Mouse (Mus musculus) embryonic facial prominence, embryonic 11.5 days (tissue): ENCODE data around the gene Pfkm. TPM values are rescaled to one million over a fixed set of nuclear protein-coding genes. Genes with fewer than 3 reads are reported as not detected.

Experiments used
- ATAC-seq: fragments of 200-750 bp; cut with Nextera tagmentation; replicated peaks from 2 replicates; pipeline ENCODE4 v1.8.0; 2017; ENCODE audit warnings: low read depth; ENCODE audit not compliant: insufficient number of reproducible peaks, low FRiP score, low TSS enrichment
- DNase-seq: peaks from one replicate; pipeline ENCODE4 v3.0.0-alpha.2; 2015; ENCODE audit warnings: low spot score
- H3K27ac ChIP-seq: fragments of 300-500 bp; sonication (generic); replicated peaks from 2 replicates; pipeline ENCODE4 v1.5.1; 2014; ENCODE audit warnings: mild to moderate bottlenecking, low read depth, low read length, control low read depth
- H3K27me3 ChIP-seq: fragments of 300-500 bp; sonication (generic); 2 replicates; pipeline ENCODE4 v1.6.1; 2014; ENCODE audit warnings: mild to moderate bottlenecking, low read length, moderate library complexity, mixed read lengths; ENCODE audit not compliant: control insufficient read depth, insufficient read depth
- H3K36me3 ChIP-seq: fragments of 300-500 bp; sonication (generic); replicated peaks from 2 replicates; pipeline ENCODE4 v1.6.1; 2014; ENCODE audit warnings: low read depth, mild to moderate bottlenecking, low read length, moderate library complexity, mixed read lengths; ENCODE audit not compliant: control insufficient read depth, insufficient read depth
- H3K4me1 ChIP-seq: fragments of 300-500 bp; sonication (generic); 2 replicates; pipeline ENCODE4 v1.6.1; 2014; ENCODE audit warnings: low read length, mixed read lengths; ENCODE audit not compliant: control insufficient read depth, insufficient read depth
- H3K4me2 ChIP-seq: fragments of 300-500 bp; sonication (generic); 2 replicates; pipeline ENCODE4 v1.6.1; 2014; ENCODE audit warnings: low read depth, mild to moderate bottlenecking, control low read depth, low read length, moderate library complexity
- H3K4me3 ChIP-seq: fragments of 300-500 bp; sonication (generic); 2 replicates; pipeline ENCODE4 v1.5.1; 2014; ENCODE audit warnings: low read depth, low read length, control low read depth
- H3K9ac ChIP-seq: fragments of 300-500 bp; sonication (generic); replicated peaks from 2 replicates; pipeline ENCODE4 v1.6.1; 2014; ENCODE audit warnings: mild to moderate bottlenecking, control low read depth, low read length
- H3K9me3 ChIP-seq: fragments of 300-500 bp; sonication (generic); replicated peaks from 2 replicates; pipeline ENCODE4 v1.6.1; 2016; ENCODE audit warnings: mild to moderate bottlenecking, low read length, inconsistent platforms, mixed read lengths; ENCODE audit not compliant: control insufficient read depth
- WGBS: fragments of 180-500 bp; shearing (Covaris S2); extraction: QIAGEN DNeasy Blood & Tissue Kit; methylation state at CpG from one replicate; pipeline ENCODE4 v1.1.7; 2014; 5-methylcytosine and 5-hydroxymethylcytosine counted together
- polyA plus RNA-seq: library from polyadenylated mRNA; unstranded; fragments of >200 nt; fragmentation: Nextera tagmentation; extraction: Ambion mirVana; gene quantifications from 2 replicates; pipeline ENCODE4 v1.2.1, GENCODE M21; 2014

Gene Pfkm
- polyA plus RNA-seq, 1 experiment from 2014 or later, result 37.4 TPM

- H3K4me3 ChIP-seq, result no peak overlapping the region
- H3K27me3 ChIP-seq, result no peaks in the 10 kb centered on the region
- 79% methylated on average over 5 of the region's 5 CpGs for WGBS
- H3K27ac ChIP-seq, result no peak overlapping the region
- H3K9ac ChIP-seq, result no peak overlapping the region
- no peaks in the 10 kb centered on the region; the same call in 1 of the 2 replicates for H3K36me3 ChIP-seq
- ATAC-seq (no peak), DNase-seq (no peak)
- no peaks in the 10 kb centered on the region for H3K4me1 ChIP-seq
- no peak overlapping the region for H3K4me2 ChIP-seq
- no peaks in the 10 kb centered on the region for H3K9me3 ChIP-seq
These were observed 23.9 kb downstream of the Pfkm start for GRCm38 (mm10) chr15:98116287-98116686.

DNA sequence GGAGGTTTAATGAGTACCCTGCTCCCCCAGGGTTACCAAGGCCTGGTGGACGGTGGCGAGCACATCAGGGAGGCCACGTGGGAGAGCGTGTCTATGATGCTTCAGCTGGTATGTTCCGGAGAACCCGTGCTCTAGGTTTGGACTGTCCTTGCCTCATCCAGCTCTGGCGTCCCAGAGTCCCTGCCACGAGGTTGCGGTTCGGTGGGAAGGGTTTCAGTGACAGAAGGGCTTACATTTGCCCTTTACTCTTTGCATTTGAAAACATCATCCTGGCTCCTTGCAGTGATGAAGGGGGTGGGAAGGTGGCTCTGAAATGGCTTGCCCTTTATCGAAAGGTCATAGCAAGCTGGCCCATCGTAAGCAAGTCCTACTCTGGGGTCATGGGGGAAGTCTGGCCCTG lies 27.0 kb downstream of the Pfkm start:
- no peak for ATAC-seq
- Histone ChIP-seq H3K4me2 (no peak overlapping the region), H3K4me3 (no peak overlapping the region), H3K9me3 (no peaks in the 10 kb centered on the region), H3K27me3 (no peaks in the 10 kb centered on the region), H3K36me3 (peaks cover 3% of the 10 kb centered on the region), H3K9ac (no peak overlapping the region), H3K27ac (no peak overlapping the region), H3K4me1 (no peaks in the 10 kb centered on the region)
- WGBS, result 83% methylated on average over 12 of the region's 12 CpGs
- no peak for DNase-seq

- H3K36me3 ChIP-seq, result peaks cover 3% of the 10 kb centered on the region
- H3K9ac ChIP-seq, result no peak overlapping the region
- no peak for ATAC-seq
These were observed 28.4 kb downstream of the Pfkm start for GRCm38 (mm10) chr15:98120831-98121230.

GRCm38 (mm10) chr15:98131001-98131400 lies 38.6 kb downstream of the Pfkm start:
- H3K27me3 ChIP-seq, result no peaks in the 10 kb centered on the region
- H3K27ac ChIP-seq, result no peak overlapping the region
- no peaks in the 10 kb centered on the region for H3K9me3 ChIP-seq
- DNase-seq (no peak), ATAC-seq (no peak)
- no peaks in the 10 kb centered on the region for H3K4me1 ChIP-seq
- H3K9ac ChIP-seq, result no peak overlapping the region
- H3K4me2 ChIP-seq, result no peak overlapping the region
- WGBS, result 92% methylated on average over 4 of the region's 4 CpGs
- no peak overlapping the region for H3K4me3 ChIP-seq
- peaks cover 9% of the 10 kb centered on the region for H3K36me3 ChIP-seq

More at GRCm38 (mm10) chr15:98120831-98121230, 28.4 kb downstream of the Pfkm start:
- H3K4me3 ChIP-seq, result no peak overlapping the region
- DNase-seq, result no peak
- H3K4me1 ChIP-seq, result no peaks in the 10 kb centered on the region
- no peaks in the 10 kb centered on the region for H3K27me3 ChIP-seq
- H3K9me3 ChIP-seq, result no peaks in the 10 kb centered on the region
- WGBS, result 92% methylated on average over 20 of the region's 20 CpGs
- no peak overlapping the region for H3K4me2 ChIP-seq
- H3K27ac ChIP-seq, result no peak overlapping the region

- Histone ChIP-seq H3K4me3 (no peak overlapping the region), H3K4me1 (no peaks in the 10 kb centered on the region), H3K27me3 (no peaks in the 10 kb centered on the region), H3K36me3 (peaks cover 7% of the 10 kb centered on the region), H3K9me3 (no peaks in the 10 kb centered on the region), H3K9ac (no peak overlapping the region), H3K4me2 (no peak overlapping the region), H3K27ac (no peak overlapping the region)
- 87% methylated on average over 7 of the region's 7 CpGs for WGBS
- ATAC-seq, result no peak
- no peak for DNase-seq
These were observed 39.1 kb downstream of the Pfkm start for GRCm38 (mm10) chr15:98131451-98131850.

GRCm38 (mm10) chr15:98131942-98132655 lies 39.7 kb downstream of the Pfkm start:
- no peaks in the 10 kb centered on the region for H3K9me3 ChIP-seq
- ATAC-seq (no peak; the same call in 1 of the 2 replicates), DNase-seq (no peak)
- peaks cover 7% of the 10 kb centered on the region for H3K36me3 ChIP-seq
- H3K4me3 ChIP-seq, result no peak overlapping the region
- H3K9ac ChIP-seq, result no peak overlapping the region
- H3K4me1 ChIP-seq, result no peaks in the 10 kb centered on the region
- WGBS, result 87% methylated on average over 15 of the region's 15 CpGs
- H3K4me2 ChIP-seq, result no peak overlapping the region
- H3K27ac ChIP-seq, result no peak overlapping the region
- no peaks in the 10 kb centered on the region for H3K27me3 ChIP-seq

DNA sequence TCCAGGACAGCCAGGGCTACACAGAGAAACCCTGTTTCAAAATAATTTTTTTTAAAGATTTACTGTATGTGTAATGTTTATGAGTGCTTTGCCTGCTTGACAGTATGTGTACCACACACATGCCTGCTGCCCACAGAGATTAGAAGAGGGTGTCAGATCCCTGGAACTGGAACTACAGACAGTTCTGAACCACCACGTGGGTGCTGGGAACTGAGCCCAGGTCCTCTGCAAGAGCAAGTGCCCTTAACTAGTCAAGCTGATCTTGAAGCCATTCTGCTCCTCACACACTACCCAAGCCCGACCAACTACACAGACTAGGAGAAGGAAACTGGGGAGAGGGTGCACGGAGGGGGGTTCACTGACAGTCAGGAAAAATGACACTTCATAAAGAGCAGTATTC lies 41.1 kb downstream of the Pfkm start:
- Histone ChIP-seq H3K36me3 (peaks cover 7% of the 10 kb centered on the region), H3K4me2 (no peak overlapping the region), H3K4me1 (no peaks in the 10 kb centered on the region), H3K27ac (no peak overlapping the region), H3K9me3 (no peaks in the 10 kb centered on the region), H3K9ac (no peak overlapping the region), H3K4me3 (no peak overlapping the region), H3K27me3 (no peaks in the 10 kb centered on the region)
- WGBS, result 84% methylated on average over 3 of the region's 3 CpGs
- DNase-seq, result no peak
- ATAC-seq, result no peak

GRCm38 (mm10) chr15:98134034-98134433 lies 41.6 kb downstream of the Pfkm start:
- H3K27ac ChIP-seq, result no peak overlapping the region
- H3K4me1 ChIP-seq, result no peaks in the 10 kb centered on the region
- ATAC-seq (no peak), DNase-seq (no peak)
- no peak overlapping the region for H3K4me3 ChIP-seq
- H3K9me3 ChIP-seq, result no peaks in the 10 kb centered on the region
- no peaks in the 10 kb centered on the region for H3K27me3 ChIP-seq
- H3K36me3 ChIP-seq, result peaks cover 7% of the 10 kb centered on the region
- H3K4me2 ChIP-seq, result no peak overlapping the region
- no peak overlapping the region for H3K9ac ChIP-seq
- 95% methylated on average over 4 of the region's 4 CpGs for WGBS
